Mouse (Mus musculus) liver, adult 10 weeks (tissue): ENCODE data around the gene Mei1. TPM values are rescaled to one million over a fixed set of nuclear protein-coding genes. Genes with fewer than 3 reads are reported as not detected.

Experiments used
- polyA plus RNA-seq: library from polyadenylated mRNA; stranded (reverse); fragments of 350-450 nt; fragmentation: Illumina TruSeq; extraction: RNeasy Lipid Tissue Mini Kit (QIAGEN cat#74804); gene quantifications from one replicate; pipeline ENCODE4 v1.2.3, GENCODE M21; 2014; ENCODE audit warnings: low read depth, low replicate concordance

Mei1 gene
- polyA plus RNA-seq: not detected

GRCm38 (mm10) chr15:82069898-82070297 is at the start of gene Mei1:
Gene Mei1, plus strand, starts transcription at chr15:82069996.

GRCm38 (mm10) chr15:82033762-82034161 is 36.0 kb upstream of the Mei1 start, which contains the start of gene Desi1:
Gene Desi1, minus strand, starts transcription at chr15:82033862.

GRCm38 (mm10) chr15:82047080-82047883 is 22.5 kb upstream of the Mei1 start, which contains the start of gene Snu13:
Gene Snu13, minus strand, starts transcription at chr15:82047598.

GRCm38 (mm10) chr15:82058719-82059201 is 11.0 kb upstream of the Mei1 start, which contains the start of gene 4930407I10Rik:
Gene 4930407I10Rik, plus strand, starts transcription at chr15:82059151.

GRCm38 (mm10) chr15:82127426-82128374 is 57.9 kb downstream of the Mei1 start, which contains the start of gene Ccdc134:
Gene Ccdc134, plus strand, starts transcription at chr15:82127922.

GRCm38 (mm10) chr15:82146770-82147610 is 77.2 kb downstream of the Mei1 start, which contains the start of gene Srebf2:
Gene Srebf2, plus strand, starts transcription at chr15:82147181.

Other genes starting within 250 kb of the Mei1 start
- gene Tob2, start 211.2 kb upstream of the Mei1 start, polyA plus RNA-seq: 7.5 TPM
- 15.0 TPM for gene Phf5a, start 198.1 kb upstream of the Mei1 start, polyA plus RNA-seq
- 36.3 TPM for gene Aco2, start 197.7 kb upstream of the Mei1 start, polyA plus RNA-seq
- 0.64 TPM for gene Polr3h, start 143.8 kb upstream of the Mei1 start, polyA plus RNA-seq
- gene Csdc2, start 133.2 kb upstream of the Mei1 start, polyA plus RNA-seq: not detected
- not detected for gene Pmm1, start 109.1 kb upstream of the Mei1 start, polyA plus RNA-seq
- not detected for gene 1700029P11Rik, start 89.5 kb upstream of the Mei1 start, polyA plus RNA-seq
- gene Xrcc6, start 82.2 kb upstream of the Mei1 start, polyA plus RNA-seq: 50.5 TPM
- 14.6 TPM for gene Desi1, start 36.1 kb upstream of the Mei1 start, polyA plus RNA-seq
- 117 TPM for gene Snu13, start 22.4 kb upstream of the Mei1 start, polyA plus RNA-seq
- not detected for gene 4930407I10Rik, start 10.8 kb upstream of the Mei1 start, polyA plus RNA-seq
- 1.1 TPM for gene Ccdc134, start 57.9 kb downstream of the Mei1 start, polyA plus RNA-seq
- 7.5 TPM for gene Srebf2, start 77.2 kb downstream of the Mei1 start, polyA plus RNA-seq
- not detected for gene Shisa8, start 142.8 kb downstream of the Mei1 start, polyA plus RNA-seq
- not detected for gene Tnfrsf13c, start 154.4 kb downstream of the Mei1 start, polyA plus RNA-seq
- gene Cenpm, start 174.8 kb downstream of the Mei1 start, polyA plus RNA-seq: 2.0 TPM
- gene 1500009C09Rik, start 182.4 kb downstream of the Mei1 start, polyA plus RNA-seq: not detected
- not detected for gene Sept3, start 204.9 kb downstream of the Mei1 start, polyA plus RNA-seq
- not detected for gene Wbp2nl, start 229.0 kb downstream of the Mei1 start, polyA plus RNA-seq